Mouse (Mus musculus) kidney, adult 2 months (tissue): ENCODE results near the gene Apoc1.

ENCODE experiments used
- CTCF ChIP-seq: fragments of 200-500 bp; conservative IDR thresholded peaks from 2 replicates; pipeline ENCODE4 v1.5.1; 2011; ENCODE audit warnings: low read depth, mild to moderate bottlenecking, control low read depth, low read length, moderate library complexity, mixed read lengths; ENCODE audit not compliant: insufficient read depth, insufficient read length
- POLR2A ChIP-seq: fragments of 200-500 bp; IDR thresholded peaks from one replicate; pipeline ENCODE4 v1.6.1; 2011; ENCODE audit warnings: low read depth, low read length, control low read depth

DNA sequence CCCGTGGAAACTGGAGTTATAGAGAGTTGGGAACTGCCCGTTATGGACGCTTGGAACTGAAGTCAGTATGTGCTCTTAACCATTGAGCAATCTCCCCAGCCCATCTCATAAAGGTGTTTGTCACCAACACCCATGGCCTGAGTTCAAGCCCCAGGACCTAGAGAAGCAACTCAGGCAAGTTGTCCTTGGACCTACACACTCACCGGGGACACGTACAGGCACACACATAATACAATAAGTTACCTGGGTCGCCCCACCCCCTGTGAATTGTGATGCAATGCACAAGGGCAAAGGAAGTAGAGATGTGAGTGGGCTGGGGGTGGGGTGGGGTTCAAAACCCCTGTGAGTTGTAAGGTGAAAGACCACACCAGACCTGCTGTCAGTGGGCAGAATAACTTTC, 5.9 kb downstream of the Apoc1 start:
- TF ChIP-seq POLR2A = no peak
- no peak for TF ChIP-seq CTCF
